Mouse (Mus musculus): ENCODE results near the gene Acot8. TPM values are rescaled to one million over a fixed set of nuclear protein-coding genes. Genes with fewer than 3 reads are reported as not detected.

The Acot8 gene
- total and polyA plus RNA-seq, 3 experiments: 11.9 to 26.8 (median 15.8) TPM

DNA sequence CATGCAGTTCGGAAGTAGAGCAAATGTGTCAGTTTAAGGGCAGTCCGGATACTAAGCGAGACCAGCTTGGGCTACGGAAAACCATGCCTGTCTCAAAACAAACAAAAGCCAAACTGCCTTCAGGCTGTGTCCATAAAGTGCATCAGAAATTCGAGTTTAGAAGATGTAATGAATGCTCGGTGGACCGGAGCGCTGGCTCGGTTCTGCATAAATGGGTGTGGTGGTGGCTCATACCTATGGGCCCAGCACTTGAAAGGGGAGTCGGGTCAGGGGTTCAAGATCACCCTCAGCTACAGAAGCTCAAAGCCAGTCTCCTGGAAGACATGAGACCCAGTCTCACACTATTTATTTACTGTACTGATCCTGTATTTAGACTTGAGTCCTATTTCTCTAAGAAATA lies 16.9 kb downstream of the Acot8 start:
- in situ Hi-C loops (cut with MboI; ENCODE audit: low pct_ligation_motif_present, low pct_unique_long_range_greater_than_20kb, low sequenced_read_pairs): no loop called here
- TF ChIP-seq GABPA (IDR thresholded peaks at IDR 0.05; ENCODE audit: insufficient replicate concordance, low read depth, low read length) (no peak), ELF1 (IDR thresholded peaks at IDR 0.05; ENCODE audit: low read depth, low read length) (no peak), CHD2 (IDR thresholded peaks at IDR 0.05; ENCODE audit: low read length) (no peak), CTCF (conservative IDR thresholded peaks at IDR 0.05 in 1 of 2, IDR thresholded peaks at IDR 0.05 in 1 of 2; ENCODE audit: low read depth in 2 of 2, low read length in 2 of 2) (no peak), MAZ (IDR thresholded peaks at IDR 0.05; ENCODE audit: low read depth, low read length) (no peak), MYC (IDR thresholded peaks at IDR 0.05; ENCODE audit: low read depth, low read length) (no peak), RAD21 (IDR thresholded peaks at IDR 0.05; ENCODE audit: low read depth, low read length) (no peak)
- H3K9me3 ChIP-seq (replicated peaks; ENCODE audit: low read length): no peaks in the 10 kb centered on the region

GRCm38 (mm10) chr2:164787032-164787431 lies 17.6 kb downstream of the Acot8 start:
- TF ChIP-seq MYC (IDR thresholded peaks at IDR 0.05; ENCODE audit: low read depth, low read length) (no peak), USF1 (IDR thresholded peaks at IDR 0.05; ENCODE audit: low read depth, low read length) (no peak), TCF12 (IDR thresholded peaks at IDR 0.05; ENCODE audit: low read depth, low read length) (no peak), NRF1 (IDR thresholded peaks at IDR 0.05; ENCODE audit: low read depth, low read length) (no peak), JUND (conservative IDR thresholded peaks at IDR 0.05; ENCODE audit: low read depth, low read length) (no peak), PAX5 (IDR thresholded peaks at IDR 0.05; ENCODE audit: low read length) (no peak), E2F4 (IDR thresholded peaks at IDR 0.05; ENCODE audit: insufficient replicate concordance, low read depth, low read length) (no peak), ETS1 (conservative IDR thresholded peaks at IDR 0.05; ENCODE audit: low read depth, low read length) (no peak), SMC3 (IDR thresholded peaks at IDR 0.05; ENCODE audit: low read depth, low read length) (no peak), BHLHE40 (IDR thresholded peaks at IDR 0.05; ENCODE audit: low read depth, low read length) (no peak)
- Histone ChIP-seq H3K4me2 (ENCODE audit: insufficient read depth, low read depth, poor library complexity, severe bottlenecking) (no peak overlapping the region), H3K36me3 (replicated peaks in 1 of 2; ENCODE audit: control insufficient read depth in 1 of 2, insufficient read depth in 1 of 2, low read length in 1 of 2) (peaks cover 10 to 35% of the 10 kb centered on the region in 2 experiments), H3K4me3 (replicated peaks in 1 of 3; ENCODE audit: low read depth in 2 of 3, low read length in 2 of 3, poor library complexity in 1 of 3) (no peak overlapping the region), H3K79me2 (replicated peaks; ENCODE audit: control insufficient read depth, extremely low read depth, insufficient read depth, poor library complexity, severe bottlenecking) (no peaks in the 10 kb centered on the region), H3K27ac (ENCODE audit: insufficient read depth, low read depth) (no peak overlapping the region), H3K9ac (ENCODE audit: insufficient read depth, low read depth) (no peak overlapping the region), H3K4me1 (ENCODE audit: control insufficient read depth in 1 of 2, insufficient read depth in 2 of 2) (peaks cover 7 to 17% of the 10 kb centered on the region in 2 experiments), H3K27me3 (replicated peaks) (peaks cover 19% of the 10 kb centered on the region), H3K9me3 (replicated peaks; ENCODE audit: low read length) (no peaks in the 10 kb centered on the region)
- no peak for DNase-seq (ENCODE audit: extremely low read depth)
- dilution Hi-C loops (cut with MboI; ENCODE audit: extremely low pct_ligation_motif_present, extremely low pct_unique_long_range_greater_than_20kb, low sequenced_read_pairs) (no loop called here), in situ Hi-C loops (cut with MboI; ENCODE audit: low pct_ligation_motif_present, low pct_unique_long_range_greater_than_20kb, low sequenced_read_pairs) (no loop called here)

More for the DNA sequence above, 16.9 kb downstream of the Acot8 start:
- Histone ChIP-seq H3K36me3 (replicated peaks in 1 of 2; ENCODE audit: control insufficient read depth in 1 of 2, insufficient read depth in 1 of 2, low read length in 1 of 2) (peaks cover 17 to 42% of the 10 kb centered on the region in 2 experiments), H3K4me2 (ENCODE audit: insufficient read depth, low read depth, poor library complexity, severe bottlenecking) (no peak overlapping the region), H3K79me2 (replicated peaks; ENCODE audit: control insufficient read depth, extremely low read depth, insufficient read depth, poor library complexity, severe bottlenecking) (no peaks in the 10 kb centered on the region), H3K4me3 (replicated peaks in 1 of 3; ENCODE audit: low read depth in 2 of 3, low read length in 2 of 3, poor library complexity in 1 of 3) (no peak overlapping the region), H3K9ac (ENCODE audit: insufficient read depth, low read depth) (no peak overlapping the region), H3K27ac (ENCODE audit: insufficient read depth, low read depth) (no peak overlapping the region), H3K27me3 (replicated peaks) (peaks cover 13% of the 10 kb centered on the region), H3K4me1 (ENCODE audit: control insufficient read depth in 1 of 2, insufficient read depth in 2 of 2) (peaks cover 7 to 17% of the 10 kb centered on the region in 2 experiments)
- dilution Hi-C loops (cut with MboI; ENCODE audit: extremely low pct_ligation_motif_present, extremely low pct_unique_long_range_greater_than_20kb, low sequenced_read_pairs): no loop called here
- DNase-seq (ENCODE audit: extremely low read depth): no peak

Measured in CH12.LX (cell line).